Mouse (Mus musculus) kidney, adult 2 months (tissue): ENCODE data around the gene Synm.

Source experiments
- CTCF ChIP-seq: fragments of 200-500 bp; conservative IDR thresholded peaks from 2 replicates; pipeline ENCODE4 v1.5.1; 2011; ENCODE audit warnings: low read depth, mild to moderate bottlenecking, control low read depth, low read length, moderate library complexity, mixed read lengths; ENCODE audit not compliant: insufficient read depth, insufficient read length
- POLR2A ChIP-seq: fragments of 200-500 bp; IDR thresholded peaks from one replicate; pipeline ENCODE4 v1.6.1; 2011; ENCODE audit warnings: low read depth, low read length, control low read depth

DNA sequence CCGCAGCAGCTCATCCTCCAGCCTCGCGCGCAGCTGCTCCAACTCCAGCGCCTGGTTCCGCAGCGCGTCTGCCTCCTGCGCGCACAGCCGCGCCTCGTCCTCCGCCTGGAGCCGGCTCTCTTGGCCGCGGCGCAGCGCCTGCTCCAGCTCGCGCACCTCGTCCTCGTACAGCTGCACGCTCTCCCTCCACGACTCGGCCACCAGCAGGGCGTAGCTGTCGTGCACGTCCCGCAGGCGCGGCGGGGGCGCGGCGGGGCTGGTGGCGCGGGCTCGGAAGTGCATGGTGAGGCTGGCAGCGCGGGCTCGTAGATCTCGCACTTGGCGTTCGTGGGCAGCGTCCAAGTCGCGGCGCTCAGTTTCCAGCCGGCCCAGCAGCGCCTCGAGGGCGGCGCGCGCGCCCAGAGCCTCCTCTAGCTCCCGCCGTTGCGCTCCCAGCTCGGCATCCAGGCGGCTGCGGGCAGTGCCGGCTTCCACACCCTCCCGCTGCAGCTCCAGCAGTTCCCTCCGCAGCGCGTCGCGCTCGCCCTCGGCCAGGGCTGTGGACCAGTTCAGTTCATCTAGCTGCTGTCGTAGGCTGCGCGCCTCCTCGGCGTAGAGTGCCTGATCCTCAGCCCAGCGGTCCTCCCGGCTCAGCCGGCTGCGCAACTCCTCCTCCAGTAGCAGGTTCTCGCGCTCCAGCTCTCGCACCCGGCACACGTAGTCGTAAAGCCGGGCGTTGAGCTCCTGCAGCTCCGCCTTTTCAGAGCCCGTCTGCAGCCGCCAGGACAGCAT, 499 bp downstream of the Synm start:
- TF ChIP-seq CTCF = no peak
- no peak for TF ChIP-seq POLR2A
